Mouse (Mus musculus): ENCODE data around the gene Msl2. TPM values are rescaled to one million over a fixed set of nuclear protein-coding genes. Genes with fewer than 3 reads are reported as not detected.

Msl2 gene
- 3.7 and 3.9 TPM in 2 replicates for polyA plus RNA-seq (2015; fragmentation: Nextera tagmentation; extraction: Ambion mirVana)

DNA sequence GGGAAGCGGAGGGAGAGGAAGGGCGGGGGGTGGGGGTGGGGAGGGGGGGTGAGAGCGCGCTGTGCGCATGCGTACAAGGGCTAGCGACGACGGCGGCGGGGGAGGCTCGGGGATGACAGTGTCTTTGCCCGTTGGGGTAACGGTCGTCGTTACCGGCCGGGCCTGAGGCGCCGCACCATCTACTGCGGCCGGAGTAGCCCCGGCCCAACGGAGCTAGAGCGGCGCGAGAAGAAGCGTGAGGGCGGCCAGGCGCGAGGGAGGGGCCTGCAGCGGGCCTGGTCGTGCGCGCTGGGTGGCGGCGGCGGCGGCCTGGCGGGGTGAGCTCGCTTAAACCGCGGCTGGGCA is at the start of gene Msl2:
TSS of gene Msl2 (plus strand) at position 115 of the 345 bp plus-strand sequence.
- no peak; the same call in 1 of the 2 replicates for ATAC-seq (ENCODE audit: low read depth)

DNA sequence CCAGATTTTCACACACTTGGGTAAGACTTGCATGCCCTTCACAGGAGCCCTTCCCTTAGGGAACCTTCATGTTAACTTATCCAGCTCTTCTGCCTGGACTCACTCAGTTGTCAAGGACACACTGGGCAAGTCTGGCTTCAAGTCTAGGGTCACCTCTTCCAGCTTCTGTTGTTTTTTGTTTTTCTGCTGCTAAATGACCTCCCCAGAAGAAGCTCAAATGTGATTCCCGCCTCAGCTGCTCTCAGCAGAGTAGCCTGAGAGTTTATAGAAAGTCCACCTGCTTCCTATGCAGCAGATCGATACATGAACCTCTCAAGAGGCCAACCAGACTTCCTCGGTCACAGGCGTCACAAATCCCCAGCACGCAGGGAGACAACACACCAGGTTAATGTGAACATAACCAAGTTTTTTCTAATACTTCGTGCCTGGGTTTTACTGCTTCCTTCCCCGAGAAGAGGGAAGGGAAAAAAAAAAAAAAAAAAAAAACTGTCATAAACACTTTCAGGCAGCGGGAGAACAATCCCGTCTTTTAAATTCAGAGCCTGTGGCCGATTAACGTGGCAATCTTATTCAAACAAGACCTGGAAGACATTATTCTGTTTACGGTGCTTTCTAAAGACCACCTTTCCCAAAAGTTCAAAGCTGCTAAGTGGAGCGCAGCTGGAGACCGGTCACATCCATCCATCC is 40.0 kb upstream of the Msl2 start:
- no peaks in the 10 kb centered on the region for H3K9me3 ChIP-seq (ENCODE audit: control insufficient read depth, low read length)
- 2% methylated on average over 14 of the region's 14 CpGs for WGBS

More for the DNA sequence above, at the start of gene Msl2:
- peak within 1 kb of the TSS; percentile 100 for H3K27ac ChIP-seq (ENCODE audit: low read length)
- H3K36me3 ChIP-seq (ENCODE audit: control insufficient read depth, insufficient read depth, low read length), result no peaks in the 10 kb centered on the region
- no peaks in the 10 kb centered on the region for H3K27me3 ChIP-seq (ENCODE audit: control insufficient read depth, insufficient read depth, low read depth, low read length)
- H3K4me1 ChIP-seq (replicated peaks; ENCODE audit: control insufficient read depth, insufficient read depth, low read length), result peaks cover 16% of the 10 kb centered on the region; the same call in 1 of the 2 replicates
- peak within 1 kb of the TSS; percentile 79 for H3K4me2 ChIP-seq (ENCODE audit: low read depth, low read length)
- no peaks in the 10 kb centered on the region; the same call in 1 of the 2 replicates for H3K9me3 ChIP-seq (ENCODE audit: control insufficient read depth, low read length)
- peak within 1 kb of the TSS; percentile 100 for H3K9ac ChIP-seq (ENCODE audit: low read length)
- 5% methylated on average over 7 of the region's 43 CpGs for WGBS
- H3K4me3 ChIP-seq (ENCODE audit: low read length), result peak within 1 kb of the TSS; percentile 81

DNA sequence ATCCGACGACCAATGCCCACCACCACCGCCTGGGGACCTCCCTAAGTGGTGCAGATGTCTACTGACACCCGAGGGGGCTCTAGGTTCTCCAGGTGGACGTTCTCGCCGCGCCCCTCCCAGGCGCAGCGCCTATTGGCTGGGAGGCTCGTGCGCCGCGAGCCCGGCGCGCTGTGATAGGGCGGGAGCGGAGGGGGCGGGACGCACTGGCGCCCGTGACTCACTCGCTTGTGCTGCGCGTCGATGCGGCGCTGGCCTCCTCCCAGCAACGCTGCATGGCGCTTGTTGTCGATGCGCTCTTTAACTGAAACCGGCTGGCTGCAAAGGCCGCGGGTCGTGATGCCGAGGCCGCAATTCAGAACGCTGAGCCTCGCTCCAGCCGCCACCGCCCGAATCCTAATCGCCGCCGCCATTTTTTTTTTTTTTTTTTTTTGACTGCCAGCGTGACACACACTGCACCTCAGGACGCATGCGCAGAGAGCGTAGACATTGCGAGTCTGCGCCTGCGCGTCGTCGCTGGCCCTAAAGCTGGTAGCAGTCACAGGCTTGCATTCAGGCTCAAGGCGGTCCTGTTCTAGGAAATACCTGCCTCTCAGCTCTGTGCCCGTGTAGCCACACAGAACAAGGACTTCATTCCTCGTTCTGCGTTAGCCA is 39.3 kb upstream of the Msl2 start, which contains the start of gene Pccb:
TSS of gene Pccb (minus strand) at position 451 of the 651 bp plus-strand sequence.
- no peaks in the 10 kb centered on the region for H3K9me3 ChIP-seq (ENCODE audit: control insufficient read depth, low read length)
- H3K36me3 ChIP-seq (ENCODE audit: control insufficient read depth, insufficient read depth, low read length), result no peaks in the 10 kb centered on the region
- H3K4me2 ChIP-seq (ENCODE audit: low read depth, low read length), result peak within 1 kb of the TSS; percentile 67
- peak within 1 kb of the TSS; percentile 78 for H3K9ac ChIP-seq (ENCODE audit: low read length)
- peak; percentile 99 for ATAC-seq (ENCODE audit: low read depth)
- peak within 1 kb of the TSS; percentile 94 for H3K27ac ChIP-seq (ENCODE audit: low read length)
- H3K27me3 ChIP-seq (ENCODE audit: control insufficient read depth, insufficient read depth, low read depth, low read length), result no peaks in the 10 kb centered on the region
- peaks cover 18% of the 10 kb centered on the region for H3K4me1 ChIP-seq (replicated peaks; ENCODE audit: control insufficient read depth, insufficient read depth, low read length)
- H3K4me3 ChIP-seq (ENCODE audit: low read length), result peak within 1 kb of the TSS; percentile 71
- WGBS, result under 1% methylated on average over 61 of the region's 61 CpGs

More for the DNA sequence above, 40.0 kb upstream of the Msl2 start:
- Histone ChIP-seq H3K4me3 (ENCODE audit: low read length) (peak overlapping the region; percentile 71), H3K4me2 (ENCODE audit: low read depth, low read length) (peak overlapping the region; percentile 62), H3K27me3 (ENCODE audit: control insufficient read depth, insufficient read depth, low read depth, low read length) (no peaks in the 10 kb centered on the region), H3K36me3 (ENCODE audit: control insufficient read depth, insufficient read depth, low read length) (peaks cover 1% of the 10 kb centered on the region), H3K4me1 (replicated peaks; ENCODE audit: control insufficient read depth, insufficient read depth, low read length) (peaks cover 18% of the 10 kb centered on the region), H3K27ac (ENCODE audit: low read length) (peak overlapping the region; percentile 94), H3K9ac (ENCODE audit: low read length) (peak overlapping the region; percentile 78)
- no peak for ATAC-seq (ENCODE audit: low read depth)

DNA sequence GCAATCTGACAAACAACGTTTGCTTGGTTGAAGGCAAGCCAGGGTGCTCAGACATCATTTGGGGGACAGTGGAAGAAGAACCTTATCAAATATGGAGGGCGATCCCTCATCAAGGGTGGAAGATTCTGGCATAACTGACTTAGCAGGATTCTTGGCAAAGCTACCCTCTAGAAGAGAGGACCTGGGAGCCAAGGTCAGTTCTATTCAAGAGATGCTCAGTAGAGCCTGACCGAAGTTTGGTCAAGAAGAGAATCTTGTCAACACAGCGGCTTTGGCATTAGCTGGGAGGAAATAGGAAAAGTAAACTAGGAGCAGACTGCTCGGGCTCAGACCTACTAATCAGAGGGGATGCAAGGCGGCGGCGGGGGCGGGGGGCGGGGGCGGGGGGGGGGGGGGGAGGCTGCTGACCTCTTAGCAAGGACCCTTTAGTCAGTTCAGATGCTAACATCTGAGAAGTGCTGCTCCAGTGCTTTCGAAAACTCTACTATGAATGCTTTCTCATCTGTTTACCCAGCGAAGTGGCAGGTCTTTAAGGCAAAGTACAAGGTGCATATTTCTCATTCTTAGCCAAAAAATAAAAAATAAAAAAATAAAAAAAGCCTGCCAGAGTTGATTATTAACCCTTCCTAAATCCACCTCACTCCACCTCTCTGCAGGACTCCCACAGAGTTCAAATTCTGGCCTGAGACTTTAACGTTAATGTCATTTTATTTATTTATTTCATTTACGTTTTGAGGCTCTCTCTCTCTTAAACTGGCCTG is 37.9 kb upstream of the Msl2 start:
- no peak overlapping the region for H3K27ac ChIP-seq (ENCODE audit: low read length)
- H3K4me3 ChIP-seq (ENCODE audit: low read length), result no peak overlapping the region
- H3K4me2 ChIP-seq (ENCODE audit: low read depth, low read length), result no peak overlapping the region
- no peaks in the 10 kb centered on the region for H3K27me3 ChIP-seq (ENCODE audit: control insufficient read depth, insufficient read depth, low read depth, low read length)
- no peak for ATAC-seq (ENCODE audit: low read depth)
- no peak overlapping the region for H3K9ac ChIP-seq (ENCODE audit: low read length)
- WGBS, result 65% methylated on average over 13 of the region's 15 CpGs
- H3K9me3 ChIP-seq (ENCODE audit: control insufficient read depth, low read length), result no peaks in the 10 kb centered on the region
- H3K4me1 ChIP-seq (replicated peaks; ENCODE audit: control insufficient read depth, insufficient read depth, low read length), result peaks cover 18% of the 10 kb centered on the region
- no peaks in the 10 kb centered on the region for H3K36me3 ChIP-seq (ENCODE audit: control insufficient read depth, insufficient read depth, low read length)

DNA sequence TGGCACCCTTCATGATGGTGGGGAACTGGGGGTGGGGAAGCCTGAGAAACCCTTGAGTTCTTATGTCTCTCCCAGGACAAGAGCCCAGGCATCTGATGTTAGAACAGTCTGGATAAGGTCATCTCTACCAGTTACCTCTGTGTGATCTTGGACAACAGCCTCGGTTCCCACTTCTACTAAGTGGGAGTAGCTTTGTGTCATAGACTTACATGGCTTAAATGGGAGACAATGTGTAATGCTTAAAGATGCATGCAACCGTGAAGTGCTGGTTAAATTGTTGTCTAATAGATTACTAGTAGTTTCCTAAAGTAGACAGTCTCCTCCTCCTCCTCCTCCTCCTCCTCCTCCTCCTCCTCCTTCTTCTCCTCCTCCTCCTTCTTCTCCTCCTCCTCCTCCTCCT is 37.0 kb upstream of the Msl2 start:
- no peak overlapping the region for H3K4me2 ChIP-seq (ENCODE audit: low read depth, low read length)
- WGBS, result 78% methylated on average over 2 of the region's 2 CpGs

DNA sequence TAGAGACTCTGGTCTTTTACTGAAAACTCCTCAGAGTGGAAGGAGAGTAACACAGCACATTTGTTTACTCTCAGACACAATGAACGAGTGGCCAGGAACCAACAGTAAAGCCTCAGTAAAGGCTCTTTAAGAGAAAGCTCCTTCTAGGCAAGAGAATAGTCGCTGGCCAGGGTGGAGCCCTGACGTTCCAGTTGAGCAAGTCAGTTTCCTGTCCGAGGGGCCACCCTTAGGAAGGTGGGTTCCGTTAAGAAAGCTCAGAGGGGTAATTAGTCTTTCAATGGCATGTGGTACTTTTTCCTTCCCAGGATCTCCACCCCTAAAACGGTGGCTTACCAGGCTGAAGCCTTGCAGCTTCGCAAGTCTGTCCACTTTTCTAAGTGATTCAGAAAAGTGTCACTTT is 36.5 kb upstream of the Msl2 start:
- Histone ChIP-seq H3K27me3 (ENCODE audit: control insufficient read depth, insufficient read depth, low read depth, low read length) (no peaks in the 10 kb centered on the region), H3K4me2 (ENCODE audit: low read depth, low read length) (no peak overlapping the region), H3K9me3 (ENCODE audit: control insufficient read depth, low read length) (peaks cover 2% of the 10 kb centered on the region; the same call in 1 of the 2 replicates), H3K27ac (ENCODE audit: low read length) (0 out of 2 replicates have a peak overlapping the region, but pooled peaks have one; percentile 2), H3K36me3 (ENCODE audit: control insufficient read depth, insufficient read depth, low read length) (no peaks in the 10 kb centered on the region), H3K4me1 (replicated peaks; ENCODE audit: control insufficient read depth, insufficient read depth, low read length) (peaks cover 18% of the 10 kb centered on the region), H3K9ac (ENCODE audit: low read length) (no peak overlapping the region), H3K4me3 (ENCODE audit: low read length) (no peak overlapping the region)
- WGBS, result 17% methylated on average over 7 of the region's 7 CpGs
- no peak for ATAC-seq (ENCODE audit: low read depth)

More for the DNA sequence above, 37.0 kb upstream of the Msl2 start:
- no peaks in the 10 kb centered on the region for H3K36me3 ChIP-seq (ENCODE audit: control insufficient read depth, insufficient read depth, low read length)
- H3K4me3 ChIP-seq (ENCODE audit: low read length), result no peak overlapping the region
- H3K27me3 ChIP-seq (ENCODE audit: control insufficient read depth, insufficient read depth, low read depth, low read length), result no peaks in the 10 kb centered on the region
- H3K9me3 ChIP-seq (ENCODE audit: control insufficient read depth, low read length), result peaks cover 2% of the 10 kb centered on the region; the same call in 1 of the 2 replicates
- H3K9ac ChIP-seq (ENCODE audit: low read length), result no peak overlapping the region
- no peak overlapping the region for H3K27ac ChIP-seq (ENCODE audit: low read length)
- peaks cover 18% of the 10 kb centered on the region for H3K4me1 ChIP-seq (replicated peaks; ENCODE audit: control insufficient read depth, insufficient read depth, low read length)
- ATAC-seq (ENCODE audit: low read depth), result no peak

DNA sequence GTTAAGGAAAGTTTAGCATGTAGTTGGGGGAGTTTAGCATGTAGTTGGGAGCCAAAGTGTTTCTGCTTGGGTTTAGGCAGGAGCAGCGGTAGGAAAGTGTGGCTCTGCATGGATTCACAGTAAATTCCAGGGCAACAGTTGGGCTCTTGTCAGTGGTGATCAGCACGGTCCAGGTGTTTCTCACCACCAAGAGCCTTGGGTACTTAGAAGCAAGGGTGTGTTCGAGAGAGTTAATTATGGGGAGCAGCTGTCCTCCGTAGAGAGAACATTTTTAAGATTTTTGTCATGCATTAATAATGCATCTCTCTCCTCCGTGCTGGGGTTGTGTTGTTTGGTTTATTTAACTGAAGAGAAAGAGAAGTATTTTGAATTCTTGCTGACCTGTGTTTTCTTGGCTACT is 35.3 kb upstream of the Msl2 start:
- H3K27ac ChIP-seq (ENCODE audit: low read length), result no peak overlapping the region
- no peak for ATAC-seq (ENCODE audit: low read depth)
- 41% methylated on average over 5 of the region's 5 CpGs for WGBS
- H3K4me3 ChIP-seq (ENCODE audit: low read length), result no peak overlapping the region
- H3K9ac ChIP-seq (ENCODE audit: low read length), result no peak overlapping the region
- peaks cover 14% of the 10 kb centered on the region for H3K4me1 ChIP-seq (replicated peaks; ENCODE audit: control insufficient read depth, insufficient read depth, low read length)
- no peaks in the 10 kb centered on the region for H3K36me3 ChIP-seq (ENCODE audit: control insufficient read depth, insufficient read depth, low read length)
- H3K9me3 ChIP-seq (ENCODE audit: control insufficient read depth, low read length), result peaks cover 2% of the 10 kb centered on the region; the same call in 1 of the 2 replicates
- no peak overlapping the region for H3K4me2 ChIP-seq (ENCODE audit: low read depth, low read length)
- H3K27me3 ChIP-seq (ENCODE audit: control insufficient read depth, insufficient read depth, low read depth, low read length), result no peaks in the 10 kb centered on the region

DNA sequence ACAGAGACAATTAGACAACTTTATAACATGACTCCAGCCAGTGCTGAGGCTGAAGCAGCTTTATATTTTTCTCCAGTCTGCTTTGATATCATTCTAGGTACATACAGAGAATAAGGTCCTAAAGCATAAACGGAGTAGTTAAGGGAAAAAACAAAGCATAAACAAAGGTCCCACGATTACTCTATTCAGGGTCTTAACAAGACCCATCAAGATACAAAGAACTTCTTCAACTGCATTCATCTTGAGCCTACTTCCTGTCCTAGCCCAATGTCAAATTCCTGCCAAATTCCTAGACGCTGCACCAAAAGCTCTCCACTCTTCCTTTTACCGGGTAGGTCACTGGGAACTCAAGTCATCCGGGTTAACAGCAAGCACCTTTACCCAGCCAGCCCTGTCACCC is 32.4 kb upstream of the Msl2 start:
- H3K9me3 ChIP-seq (ENCODE audit: control insufficient read depth, low read length), result peaks cover 2% of the 10 kb centered on the region; the same call in 1 of the 2 replicates
- H3K9ac ChIP-seq (ENCODE audit: low read length), result no peak overlapping the region
- no peak overlapping the region for H3K4me2 ChIP-seq (ENCODE audit: low read depth, low read length)
- H3K27me3 ChIP-seq (ENCODE audit: control insufficient read depth, insufficient read depth, low read depth, low read length), result no peaks in the 10 kb centered on the region
- no peak overlapping the region for H3K4me3 ChIP-seq (ENCODE audit: low read length)
- WGBS, result 47% methylated on average over 5 of the region's 5 CpGs
- H3K4me1 ChIP-seq (replicated peaks; ENCODE audit: control insufficient read depth, insufficient read depth, low read length), result peaks cover 15% of the 10 kb centered on the region; the same call in 1 of the 2 replicates
- no peak overlapping the region for H3K27ac ChIP-seq (ENCODE audit: low read length)
- H3K36me3 ChIP-seq (ENCODE audit: control insufficient read depth, insufficient read depth, low read length), result no peaks in the 10 kb centered on the region
- ATAC-seq (ENCODE audit: low read depth), result no peak

DNA sequence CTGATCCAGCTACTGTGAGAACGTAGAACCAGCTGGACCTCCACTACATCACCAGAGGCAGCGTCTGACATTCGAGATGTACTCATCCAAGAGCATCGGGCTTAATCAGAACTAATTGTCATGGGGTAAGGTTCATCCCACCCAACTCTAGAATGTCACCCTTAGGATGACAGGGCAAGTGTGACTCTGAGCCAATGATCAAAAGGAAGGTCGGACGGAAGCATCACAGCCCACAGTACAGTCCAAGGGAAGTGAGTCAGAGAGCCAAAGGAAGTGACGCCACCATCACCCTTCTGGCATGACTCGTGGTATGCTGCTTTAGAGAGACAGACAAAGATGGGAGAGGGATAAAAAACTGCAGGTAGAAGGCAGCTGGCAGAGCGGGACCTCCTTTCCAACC is 31.7 kb upstream of the Msl2 start:
- H3K27ac ChIP-seq (ENCODE audit: low read length), result no peak overlapping the region
- H3K9me3 ChIP-seq (ENCODE audit: control insufficient read depth, low read length), result peaks cover 2% of the 10 kb centered on the region; the same call in 1 of the 2 replicates
- H3K27me3 ChIP-seq (ENCODE audit: control insufficient read depth, insufficient read depth, low read depth, low read length), result no peaks in the 10 kb centered on the region
- H3K4me1 ChIP-seq (replicated peaks; ENCODE audit: control insufficient read depth, insufficient read depth, low read length), result peaks cover 15% of the 10 kb centered on the region; the same call in 1 of the 2 replicates
- no peaks in the 10 kb centered on the region for H3K36me3 ChIP-seq (ENCODE audit: control insufficient read depth, insufficient read depth, low read length)
- H3K4me3 ChIP-seq (ENCODE audit: low read length), result no peak overlapping the region
- WGBS, result 70% methylated on average over 9 of the region's 9 CpGs
- no peak overlapping the region for H3K9ac ChIP-seq (ENCODE audit: low read length)
- no peak overlapping the region for H3K4me2 ChIP-seq (ENCODE audit: low read depth, low read length)
- ATAC-seq (ENCODE audit: low read depth), result no peak
